Mouse (Mus musculus): ENCODE results near the gene Tmem164. TPM values are rescaled to one million over a fixed set of nuclear protein-coding genes. Genes with fewer than 3 reads are reported as not detected.
A peak's percentile ranks its signal among the peaks of the same experiment; 100 is the strongest.

Gene Tmem164
- polyA plus RNA-seq, 1 experiment = 64.3 TPM

- H3K4me1 ChIP-seq (ENCODE audit: control insufficient read depth, insufficient read depth, low read length) = no peaks in the 10 kb centered on the region
- no peak overlapping the region for H3K4me3 ChIP-seq (ENCODE audit: insufficient read depth, low read length)
- H3K27ac ChIP-seq (ENCODE audit: insufficient read depth, low read depth, low read length) = no peak overlapping the region
- no peak for TF ChIP-seq POLR2A (IDR thresholded peaks at IDR 0.05; ENCODE audit: borderline replicate concordance, low read depth, low read length)
- TF ChIP-seq CTCF (IDR thresholded peaks at IDR 0.05; ENCODE audit: low read depth, low read length) = no peak
Measured at GRCm38 (mm10) chrX:142672701-142673100, 8.5 kb upstream of the Tmem164 start.

GRCm38 (mm10) chrX:142677193-142677592 lies 4.0 kb upstream of the Tmem164 start:
- Histone ChIP-seq H3K4me3 (ENCODE audit: insufficient read depth, low read length) (no peak overlapping the region), H3K4me1 (ENCODE audit: control insufficient read depth, insufficient read depth, low read length) (peaks cover 7% of the 10 kb centered on the region), H3K27ac (ENCODE audit: insufficient read depth, low read depth, low read length) (no peak overlapping the region)
- TF ChIP-seq POLR2A (IDR thresholded peaks at IDR 0.05; ENCODE audit: borderline replicate concordance, low read depth, low read length) (no peak), CTCF (IDR thresholded peaks at IDR 0.05; ENCODE audit: low read depth, low read length) (no peak)

GRCm38 (mm10) chrX:142678499-142679474 lies 2.4 kb upstream of the Tmem164 start:
- Histone ChIP-seq H3K27ac (ENCODE audit: insufficient read depth, low read depth, low read length) (no peak overlapping the region), H3K4me1 (ENCODE audit: control insufficient read depth, insufficient read depth, low read length) (peaks cover 9% of the 10 kb centered on the region), H3K4me3 (ENCODE audit: insufficient read depth, low read length) (no peak overlapping the region)

GRCm38 (mm10) chrX:142679502-142680250 lies 1.5 kb upstream of the Tmem164 start:
- Histone ChIP-seq H3K4me3 (ENCODE audit: insufficient read depth, low read length) (peak overlapping the region; percentile 71), H3K27ac (ENCODE audit: insufficient read depth, low read depth, low read length) (peak overlapping the region; percentile 98), H3K4me1 (ENCODE audit: control insufficient read depth, insufficient read depth, low read length) (peaks cover 17% of the 10 kb centered on the region)
- TF ChIP-seq CTCF (IDR thresholded peaks at IDR 0.05; ENCODE audit: low read depth, low read length) = no peak
- no peak for TF ChIP-seq POLR2A (IDR thresholded peaks at IDR 0.05; ENCODE audit: borderline replicate concordance, low read depth, low read length)

More at GRCm38 (mm10) chrX:142678499-142679474, 2.4 kb upstream of the Tmem164 start:
- TF ChIP-seq CTCF (IDR thresholded peaks at IDR 0.05; ENCODE audit: low read depth, low read length) = no peak
- no peak for TF ChIP-seq POLR2A (IDR thresholded peaks at IDR 0.05; ENCODE audit: borderline replicate concordance, low read depth, low read length)

GRCm38 (mm10) chrX:142680391-142681055 lies 683 bp upstream of the Tmem164 start:
- peak overlapping the region; percentile 71 for H3K4me3 ChIP-seq (ENCODE audit: insufficient read depth, low read length)
- TF ChIP-seq CTCF (IDR thresholded peaks at IDR 0.05; ENCODE audit: low read depth, low read length) = no peak
- no peak for TF ChIP-seq POLR2A (IDR thresholded peaks at IDR 0.05; ENCODE audit: borderline replicate concordance, low read depth, low read length)
- peaks cover 17% of the 10 kb centered on the region for H3K4me1 ChIP-seq (ENCODE audit: control insufficient read depth, insufficient read depth, low read length)
- H3K27ac ChIP-seq (ENCODE audit: insufficient read depth, low read depth, low read length) = peak overlapping the region; percentile 98

GRCm38 (mm10) chrX:142681616-142682141 lies 473 bp downstream of the Tmem164 start:
- Histone ChIP-seq H3K4me1 (ENCODE audit: control insufficient read depth, insufficient read depth, low read length) (peaks cover 21% of the 10 kb centered on the region), H3K27ac (ENCODE audit: insufficient read depth, low read depth, low read length) (peak overlapping the region; percentile 98), H3K4me3 (ENCODE audit: insufficient read depth, low read length) (peak overlapping the region; percentile 72)
- no peak for TF ChIP-seq CTCF (IDR thresholded peaks at IDR 0.05; ENCODE audit: low read depth, low read length)
- TF ChIP-seq POLR2A (IDR thresholded peaks at IDR 0.05; ENCODE audit: borderline replicate concordance, low read depth, low read length) = no peak

GRCm38 (mm10) chrX:142682176-142682820 lies 1.1 kb downstream of the Tmem164 start:
- TF ChIP-seq POLR2A (IDR thresholded peaks at IDR 0.05; ENCODE audit: borderline replicate concordance, low read depth, low read length) = no peak
- no peak for TF ChIP-seq CTCF (IDR thresholded peaks at IDR 0.05; ENCODE audit: low read depth, low read length)
- Histone ChIP-seq H3K4me3 (ENCODE audit: insufficient read depth, low read length) (peak overlapping the region; percentile 72), H3K4me1 (ENCODE audit: control insufficient read depth, insufficient read depth, low read length) (peaks cover 21% of the 10 kb centered on the region), H3K27ac (ENCODE audit: insufficient read depth, low read depth, low read length) (peak overlapping the region; percentile 87)

GRCm38 (mm10) chrX:142682990-142683389 lies 1.8 kb downstream of the Tmem164 start:
- no peak for TF ChIP-seq CTCF (IDR thresholded peaks at IDR 0.05; ENCODE audit: low read depth, low read length)
- no peak for TF ChIP-seq POLR2A (IDR thresholded peaks at IDR 0.05; ENCODE audit: borderline replicate concordance, low read depth, low read length)
- H3K4me1 ChIP-seq (ENCODE audit: control insufficient read depth, insufficient read depth, low read length) = peaks cover 21% of the 10 kb centered on the region
- H3K27ac ChIP-seq (ENCODE audit: insufficient read depth, low read depth, low read length) = peak overlapping the region; percentile 87
- H3K4me3 ChIP-seq (ENCODE audit: insufficient read depth, low read length) = peak overlapping the region; percentile 72

GRCm38 (mm10) chrX:142684674-142685073 lies 3.5 kb downstream of the Tmem164 start:
- no peak for TF ChIP-seq CTCF (IDR thresholded peaks at IDR 0.05; ENCODE audit: low read depth, low read length)
- TF ChIP-seq POLR2A (IDR thresholded peaks at IDR 0.05; ENCODE audit: borderline replicate concordance, low read depth, low read length) = no peak
- no peak overlapping the region for H3K27ac ChIP-seq (ENCODE audit: insufficient read depth, low read depth, low read length)
- no peak overlapping the region for H3K4me3 ChIP-seq (ENCODE audit: insufficient read depth, low read length)
- peaks cover 17% of the 10 kb centered on the region for H3K4me1 ChIP-seq (ENCODE audit: control insufficient read depth, insufficient read depth, low read length)
